Mouse (Mus musculus): ENCODE data around the gene Pde4b. TPM values are rescaled to one million over a fixed set of nuclear protein-coding genes. Genes with fewer than 3 reads are reported as not detected.

Pde4b gene
- polyA plus RNA-seq, 1 experiment from 2014 or later, result 6.8 TPM

DNA sequence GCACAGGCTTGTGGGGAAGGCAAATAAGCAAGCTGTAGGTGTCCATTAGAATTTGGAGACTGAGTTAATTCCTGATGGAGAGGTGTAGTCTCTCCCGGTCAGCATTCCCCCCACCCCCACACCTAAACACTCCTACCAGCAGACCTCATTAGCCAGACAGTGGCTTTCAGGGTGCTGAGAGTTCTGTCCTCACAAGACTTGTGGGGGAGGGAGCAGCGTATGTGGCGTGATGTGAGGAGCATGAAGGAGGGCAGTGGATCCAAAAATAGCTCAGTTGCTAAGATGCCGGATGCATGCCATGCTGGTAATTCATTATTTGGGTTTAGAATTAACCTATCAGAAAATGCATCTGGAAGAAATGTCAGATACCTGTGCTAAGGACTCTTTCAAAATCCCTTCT, 321.6 kb downstream of the Pde4b start:
- Histone ChIP-seq H3K9ac (ENCODE audit: low read length) (no peak overlapping the region), H3K4me2 (ENCODE audit: low read depth, severe bottlenecking) (no peak overlapping the region), H3K27me3 (ENCODE audit: control insufficient read depth, insufficient read depth, low read length) (no peaks in the 10 kb centered on the region), H3K4me3 (ENCODE audit: low read depth, low read length) (no peak overlapping the region), H3K27ac (replicated peaks; ENCODE audit: low read depth, low read length) (no peak overlapping the region), H3K36me3 (ENCODE audit: control insufficient read depth, insufficient read depth, low read length) (no peaks in the 10 kb centered on the region), H3K9me3 (ENCODE audit: control insufficient read depth, low read length) (no peaks in the 10 kb centered on the region), H3K4me1 (ENCODE audit: control insufficient read depth, insufficient read depth, low read length) (no peaks in the 10 kb centered on the region)
- DNase-seq (ENCODE audit: low spot score) (no peak), ATAC-seq (ENCODE audit: insufficient number of reproducible peaks, low FRiP score, low TSS enrichment, low read depth) (no peak)
- 44% methylated on average over 4 of the region's 4 CpGs for WGBS

DNA sequence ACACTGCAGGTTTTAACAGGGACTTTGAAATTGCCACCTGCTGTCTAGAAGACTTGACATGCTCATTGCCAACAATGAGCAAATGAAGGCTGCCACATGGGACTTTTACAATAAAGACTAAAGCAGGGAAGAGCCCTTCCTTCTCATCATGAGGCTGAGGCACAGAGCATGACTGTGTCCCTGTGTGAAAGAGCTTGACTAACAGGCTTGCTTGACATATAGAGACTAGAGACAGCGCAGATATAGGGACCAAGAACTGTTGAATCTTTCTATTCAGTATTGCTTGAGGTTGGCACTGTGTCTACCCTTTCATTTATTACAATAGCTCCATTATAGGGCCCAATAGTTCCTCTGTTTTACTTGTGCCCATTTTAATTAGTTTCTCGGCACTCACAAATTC, 325.8 kb downstream of the Pde4b start:
- Histone ChIP-seq H3K9me3 (ENCODE audit: control insufficient read depth, low read length) (no peaks in the 10 kb centered on the region), H3K4me1 (ENCODE audit: control insufficient read depth, insufficient read depth, low read length) (no peaks in the 10 kb centered on the region), H3K27me3 (ENCODE audit: control insufficient read depth, insufficient read depth, low read length) (no peaks in the 10 kb centered on the region), H3K4me3 (ENCODE audit: low read depth, low read length) (no peak overlapping the region), H3K4me2 (ENCODE audit: low read depth, severe bottlenecking) (no peak overlapping the region), H3K27ac (replicated peaks; ENCODE audit: low read depth, low read length) (no peak overlapping the region), H3K9ac (ENCODE audit: low read length) (no peak overlapping the region), H3K36me3 (ENCODE audit: control insufficient read depth, insufficient read depth, low read length) (no peaks in the 10 kb centered on the region)
- 73% methylated on average over 2 of the region's 2 CpGs for WGBS
- ATAC-seq (ENCODE audit: insufficient number of reproducible peaks, low FRiP score, low TSS enrichment, low read depth) (no peak), DNase-seq (ENCODE audit: low spot score) (no peak)

DNA sequence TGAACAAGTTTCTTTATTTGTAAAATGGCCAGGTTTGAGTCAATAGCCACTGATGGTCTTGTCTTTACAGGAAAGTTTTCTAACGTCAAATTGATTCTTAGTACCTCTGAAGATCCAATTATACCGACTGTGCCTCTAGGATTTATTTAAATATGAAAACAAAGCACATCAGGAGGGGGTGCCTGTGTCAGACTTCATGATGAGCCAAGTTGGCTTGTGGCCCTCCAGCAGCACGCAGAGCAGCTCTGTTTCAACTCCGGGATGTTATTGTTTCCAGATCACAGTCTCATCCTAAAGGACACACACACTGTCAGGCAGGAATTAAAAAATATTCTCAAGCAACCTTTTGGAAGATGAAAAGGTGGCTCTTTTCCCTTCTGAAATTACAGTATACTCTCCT, 326.5 kb downstream of the Pde4b start:
- WGBS, result 75% methylated on average over 4 of the region's 4 CpGs
- no peaks in the 10 kb centered on the region for H3K9me3 ChIP-seq (ENCODE audit: control insufficient read depth, low read length)
- no peak for DNase-seq (ENCODE audit: low spot score)
- H3K36me3 ChIP-seq (ENCODE audit: control insufficient read depth, insufficient read depth, low read length), result no peaks in the 10 kb centered on the region
- H3K4me2 ChIP-seq (ENCODE audit: low read depth, severe bottlenecking), result no peak overlapping the region
- H3K4me3 ChIP-seq (ENCODE audit: low read depth, low read length), result no peak overlapping the region
- no peak for ATAC-seq (ENCODE audit: insufficient number of reproducible peaks, low FRiP score, low TSS enrichment, low read depth)
- no peak overlapping the region for H3K27ac ChIP-seq (replicated peaks; ENCODE audit: low read depth, low read length)
- no peaks in the 10 kb centered on the region for H3K4me1 ChIP-seq (ENCODE audit: control insufficient read depth, insufficient read depth, low read length)
- no peak overlapping the region for H3K9ac ChIP-seq (ENCODE audit: low read length)
- no peaks in the 10 kb centered on the region for H3K27me3 ChIP-seq (ENCODE audit: control insufficient read depth, insufficient read depth, low read length)

DNA sequence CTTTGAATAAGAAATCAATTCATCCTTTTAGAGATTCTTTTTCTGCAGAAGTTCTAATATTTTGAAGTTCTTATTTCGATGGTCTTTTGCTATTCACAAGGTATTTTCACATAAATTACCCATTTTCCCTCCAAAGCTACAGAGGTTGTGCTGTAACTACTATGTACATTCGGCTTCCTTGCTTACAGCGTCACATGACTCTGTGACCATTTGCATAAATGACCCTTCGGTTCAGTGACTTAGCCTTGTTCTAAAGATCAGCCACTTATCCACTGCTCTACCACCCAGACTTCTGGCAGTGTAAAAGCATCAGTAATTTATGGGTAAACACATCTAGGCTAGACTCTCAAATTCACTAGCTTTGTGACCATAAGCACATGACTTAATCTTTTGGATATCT, 327.3 kb downstream of the Pde4b start:
- Histone ChIP-seq H3K27ac (replicated peaks; ENCODE audit: low read depth, low read length) (no peak overlapping the region), H3K27me3 (ENCODE audit: control insufficient read depth, insufficient read depth, low read length) (no peaks in the 10 kb centered on the region), H3K9ac (ENCODE audit: low read length) (no peak overlapping the region), H3K9me3 (ENCODE audit: control insufficient read depth, low read length) (no peaks in the 10 kb centered on the region), H3K4me3 (ENCODE audit: low read depth, low read length) (no peak overlapping the region), H3K4me2 (ENCODE audit: low read depth, severe bottlenecking) (no peak overlapping the region), H3K4me1 (ENCODE audit: control insufficient read depth, insufficient read depth, low read length) (no peaks in the 10 kb centered on the region), H3K36me3 (ENCODE audit: control insufficient read depth, insufficient read depth, low read length) (no peaks in the 10 kb centered on the region)
- DNase-seq (ENCODE audit: low spot score), result no peak
- no peak for ATAC-seq (ENCODE audit: insufficient number of reproducible peaks, low FRiP score, low TSS enrichment, low read depth)
- WGBS, result 87% methylated on average over 4 of the region's 4 CpGs

DNA sequence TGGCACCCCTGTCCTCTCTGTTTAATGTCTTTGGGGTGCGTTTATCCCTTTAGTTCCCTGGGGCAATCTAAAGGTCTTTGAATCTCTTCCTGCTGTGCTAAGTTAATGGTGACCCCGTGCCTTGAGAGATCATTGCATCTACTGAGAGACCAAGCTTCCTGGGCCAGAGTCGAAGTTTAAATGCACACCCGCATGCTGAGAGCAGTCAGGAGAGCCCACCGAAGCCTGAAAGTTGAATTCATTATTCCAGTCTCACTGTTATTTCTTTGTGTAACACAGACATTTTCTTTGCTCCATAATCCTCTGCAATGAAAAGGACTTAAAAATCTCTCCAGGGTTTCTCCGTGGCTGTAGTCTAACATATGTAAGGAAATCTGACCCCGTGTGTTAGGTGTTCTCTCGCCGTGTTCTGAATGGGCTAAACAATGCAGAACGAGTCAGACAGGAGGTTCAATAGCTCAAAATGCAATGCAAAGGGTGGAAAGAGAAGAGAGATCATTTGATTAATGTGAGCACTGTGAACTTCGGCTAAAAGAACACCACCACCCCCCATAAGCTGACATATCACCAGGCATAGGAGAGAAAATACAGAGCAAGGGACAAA, 333.6 kb downstream of the Pde4b start:
- H3K9me3 ChIP-seq (ENCODE audit: control insufficient read depth, low read length), result no peaks in the 10 kb centered on the region
- no peak overlapping the region for H3K4me2 ChIP-seq (ENCODE audit: low read depth, severe bottlenecking)
- WGBS, result 47% methylated on average over 11 of the region's 11 CpGs
- H3K9ac ChIP-seq (ENCODE audit: low read length), result no peak overlapping the region
- H3K4me3 ChIP-seq (ENCODE audit: low read depth, low read length), result no peak overlapping the region
- no peaks in the 10 kb centered on the region for H3K27me3 ChIP-seq (ENCODE audit: control insufficient read depth, insufficient read depth, low read length)
- H3K27ac ChIP-seq (replicated peaks; ENCODE audit: low read depth, low read length), result no peak overlapping the region
- no peak for DNase-seq (ENCODE audit: low spot score)
- no peak for ATAC-seq (ENCODE audit: insufficient number of reproducible peaks, low FRiP score, low TSS enrichment, low read depth)
- no peaks in the 10 kb centered on the region for H3K36me3 ChIP-seq (ENCODE audit: control insufficient read depth, insufficient read depth, low read length)
- H3K4me1 ChIP-seq (ENCODE audit: control insufficient read depth, insufficient read depth, low read length), result no peaks in the 10 kb centered on the region

DNA sequence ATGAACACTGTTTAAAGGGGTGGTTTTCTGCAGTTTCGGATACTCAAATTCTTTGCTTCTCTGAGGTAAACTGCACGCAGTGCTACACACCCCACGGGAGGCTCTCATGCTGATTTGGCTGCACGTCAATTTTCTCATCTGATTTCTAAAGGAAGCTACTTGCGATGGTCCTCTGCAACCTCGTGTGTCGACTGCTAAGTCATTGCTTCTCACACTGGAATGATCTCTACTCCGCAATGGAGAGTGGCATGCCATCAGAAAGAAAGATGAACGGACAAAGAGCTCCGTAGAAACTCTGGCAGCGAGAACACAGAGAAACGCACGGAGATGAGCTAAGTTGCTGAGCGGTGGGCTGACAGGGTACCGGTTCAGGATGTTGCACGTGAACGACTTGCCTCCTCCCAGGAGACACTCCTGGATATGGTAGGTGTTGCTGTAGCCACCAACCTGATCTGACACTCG, 334.1 kb downstream of the Pde4b start:
- Histone ChIP-seq H3K9ac (ENCODE audit: low read length) (no peak overlapping the region), H3K4me3 (ENCODE audit: low read depth, low read length) (no peak overlapping the region), H3K4me1 (ENCODE audit: control insufficient read depth, insufficient read depth, low read length) (no peaks in the 10 kb centered on the region), H3K27me3 (ENCODE audit: control insufficient read depth, insufficient read depth, low read length) (no peaks in the 10 kb centered on the region), H3K9me3 (ENCODE audit: control insufficient read depth, low read length) (no peaks in the 10 kb centered on the region), H3K4me2 (ENCODE audit: low read depth, severe bottlenecking) (no peak overlapping the region), H3K27ac (replicated peaks; ENCODE audit: low read depth, low read length) (no peak overlapping the region; the same call in 1 of the 2 replicates), H3K36me3 (ENCODE audit: control insufficient read depth, insufficient read depth, low read length) (no peaks in the 10 kb centered on the region)
- 86% methylated on average over 18 of the region's 18 CpGs for WGBS
- DNase-seq (ENCODE audit: low spot score) (no peak), ATAC-seq (ENCODE audit: insufficient number of reproducible peaks, low FRiP score, low TSS enrichment, low read depth) (no peak)

DNA sequence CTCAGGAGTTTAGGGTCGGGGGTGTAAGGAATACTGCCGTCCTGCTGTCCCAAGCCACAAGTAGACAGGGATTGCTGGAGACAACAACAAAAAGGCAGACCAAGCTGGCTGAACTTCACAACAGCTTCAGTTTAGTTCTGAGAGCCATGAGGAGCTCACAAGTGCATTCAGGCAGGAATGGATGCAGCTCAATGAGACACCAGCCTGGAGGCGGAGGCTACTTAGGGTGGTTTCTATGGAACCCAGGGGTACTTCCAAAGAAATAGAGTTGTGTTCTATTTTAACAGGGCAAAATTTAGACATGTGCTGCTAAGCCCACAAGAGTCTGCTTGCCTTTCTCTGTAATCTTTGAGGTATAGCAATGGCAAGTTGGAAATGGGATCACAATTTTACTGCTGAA, 336.8 kb downstream of the Pde4b start:
- no peak for ATAC-seq (ENCODE audit: insufficient number of reproducible peaks, low FRiP score, low TSS enrichment, low read depth)
- Histone ChIP-seq H3K9ac (ENCODE audit: low read length) (no peak overlapping the region), H3K27ac (replicated peaks; ENCODE audit: low read depth, low read length) (no peak overlapping the region), H3K4me3 (ENCODE audit: low read depth, low read length) (no peak overlapping the region), H3K4me2 (ENCODE audit: low read depth, severe bottlenecking) (no peak overlapping the region), H3K9me3 (ENCODE audit: control insufficient read depth, low read length) (no peaks in the 10 kb centered on the region), H3K27me3 (ENCODE audit: control insufficient read depth, insufficient read depth, low read length) (no peaks in the 10 kb centered on the region), H3K36me3 (ENCODE audit: control insufficient read depth, insufficient read depth, low read length) (no peaks in the 10 kb centered on the region), H3K4me1 (ENCODE audit: control insufficient read depth, insufficient read depth, low read length) (no peaks in the 10 kb centered on the region)
- 90% methylated on average over 3 of the region's 3 CpGs for WGBS
- DNase-seq (ENCODE audit: low spot score), result no peak

DNA sequence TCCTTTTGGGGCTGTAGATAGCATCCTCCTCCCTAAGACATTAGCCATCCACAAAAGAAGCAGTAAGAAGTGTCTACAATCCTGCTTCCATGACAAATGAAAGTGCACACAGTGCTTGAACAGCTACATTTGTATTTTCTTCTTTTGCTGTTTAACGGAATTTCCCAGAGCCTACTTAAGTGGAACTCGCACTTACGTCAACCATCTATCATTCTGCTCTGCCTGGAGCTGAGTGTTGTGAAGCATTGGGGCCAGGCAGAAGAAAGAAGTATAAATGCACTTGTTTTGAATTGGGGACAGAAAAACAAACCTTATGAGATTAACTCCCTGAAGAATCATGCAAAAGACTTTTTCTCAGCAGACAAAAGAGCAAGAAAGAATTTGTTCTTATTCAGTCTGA, 338.1 kb downstream of the Pde4b start:
- Histone ChIP-seq H3K4me2 (ENCODE audit: low read depth, severe bottlenecking) (no peak overlapping the region), H3K9ac (ENCODE audit: low read length) (no peak overlapping the region), H3K9me3 (ENCODE audit: control insufficient read depth, low read length) (no peaks in the 10 kb centered on the region), H3K4me1 (ENCODE audit: control insufficient read depth, insufficient read depth, low read length) (peaks cover 4% of the 10 kb centered on the region; the same call in 1 of the 2 replicates), H3K36me3 (ENCODE audit: control insufficient read depth, insufficient read depth, low read length) (no peaks in the 10 kb centered on the region), H3K4me3 (ENCODE audit: low read depth, low read length) (no peak overlapping the region), H3K27me3 (ENCODE audit: control insufficient read depth, insufficient read depth, low read length) (no peaks in the 10 kb centered on the region), H3K27ac (replicated peaks; ENCODE audit: low read depth, low read length) (no peak overlapping the region)
- DNase-seq (ENCODE audit: low spot score) (no peak), ATAC-seq (ENCODE audit: insufficient number of reproducible peaks, low FRiP score, low TSS enrichment, low read depth) (no peak)
- 61% methylated on average over 3 of the region's 3 CpGs for WGBS
